Mouse (Mus musculus) ES-Bruce4 (cell line): ENCODE data around the gene Gdap1l1. TPM values are rescaled to one million over a fixed set of nuclear protein-coding genes. Genes with fewer than 3 reads are reported as not detected.

Experiments
- H3K27ac ChIP-seq: 2 replicates; pipeline ENCODE4 v1.5.1; 2012; ENCODE audit warnings: low read length, inconsistent platforms; ENCODE audit not compliant: insufficient read depth
- H3K27me3 ChIP-seq: 2 replicates; pipeline ENCODE4 v1.6.1; 2012; ENCODE audit warnings: mild to moderate bottlenecking, low read length, inconsistent platforms; ENCODE audit not compliant: control insufficient read depth, poor library complexity, insufficient read depth, severe bottlenecking
- H3K36me3 ChIP-seq: 2 replicates; pipeline ENCODE4 v1.6.1; 2012; ENCODE audit warnings: inconsistent platforms, mild to moderate bottlenecking, low read length, moderate library complexity; ENCODE audit not compliant: control insufficient read depth, poor library complexity, insufficient read depth, severe bottlenecking
- H3K4me1 ChIP-seq: one replicate; pipeline ENCODE4 v1.8.1; 2011; ENCODE audit warnings: low read length; ENCODE audit not compliant: control insufficient read depth, insufficient read depth
- H3K4me3 ChIP-seq: 2 replicates; pipeline ENCODE4 v1.5.1; 2011; ENCODE audit warnings: low read depth, mild to moderate bottlenecking, low read length
- H3K9ac ChIP-seq: 2 replicates; pipeline ENCODE4 v1.6.1; 2012; ENCODE audit warnings: low read depth, mild to moderate bottlenecking, inconsistent platforms; ENCODE audit not compliant: poor library complexity, severe bottlenecking
- H3K9me3 ChIP-seq: replicated peaks from 2 replicates; pipeline ENCODE4 v1.6.1; 2012; ENCODE audit warnings: mild to moderate bottlenecking, low read length, inconsistent platforms; ENCODE audit not compliant: control insufficient read depth, poor library complexity, insufficient read depth, severe bottlenecking
- CTCF ChIP-seq: IDR thresholded peaks from one replicate; pipeline ENCODE4 v1.8.1; 2011; ENCODE audit warnings: low read depth, low read length
- EP300 ChIP-seq: IDR thresholded peaks from 2 replicates; pipeline ENCODE4 v1.6.1; 2011; ENCODE audit warnings: low read depth, low read length; ENCODE audit not compliant: insufficient read depth
- POLR2A ChIP-seq: IDR thresholded peaks from one replicate; pipeline ENCODE4 v1.8.1; 2011; ENCODE audit warnings: low read length; ENCODE audit not compliant: insufficient read depth
- polyA plus RNA-seq: library from polyadenylated mRNA; stranded (reverse); fragments of >200 nt; gene quantifications from 2 replicates; pipeline ENCODE4 v1.2.4, GENCODE M21; 2011; ENCODE audit warnings: low read depth; ENCODE audit not compliant: missing spikeins, insufficient read depth, insufficient read length

Gdap1l1 gene
- polyA plus RNA-seq, 1 experiment = 2.7 TPM

GRCm38 (mm10) chr2:163493976-163494375 lies 55.7 kb downstream of the Gdap1l1 start:
- no peak overlapping the region for H3K9ac ChIP-seq
- no peak overlapping the region for H3K4me3 ChIP-seq
- H3K9me3 ChIP-seq = no peaks in the 10 kb centered on the region
- H3K36me3 ChIP-seq = no peaks in the 10 kb centered on the region
- H3K4me1 ChIP-seq = peaks cover 3% of the 10 kb centered on the region
- no peaks in the 10 kb centered on the region for H3K27me3 ChIP-seq
- TF ChIP-seq POLR2A (no peak), CTCF (no peak), EP300 (no peak)
- no peak overlapping the region for H3K27ac ChIP-seq

GRCm38 (mm10) chr2:163494456-163494855 lies 56.2 kb downstream of the Gdap1l1 start:
- Histone ChIP-seq H3K27ac (no peak overlapping the region), H3K4me3 (no peak overlapping the region), H3K4me1 (peaks cover 3% of the 10 kb centered on the region), H3K36me3 (no peaks in the 10 kb centered on the region), H3K9me3 (no peaks in the 10 kb centered on the region), H3K27me3 (no peaks in the 10 kb centered on the region), H3K9ac (no peak overlapping the region)
- TF ChIP-seq POLR2A (no peak), CTCF (no peak), EP300 (no peak)

GRCm38 (mm10) chr2:163502219-163502618 lies 63.9 kb downstream of the Gdap1l1 start:
- H3K4me3 ChIP-seq = no peak overlapping the region
- no peak for TF ChIP-seq EP300
- no peak for TF ChIP-seq POLR2A
- TF ChIP-seq CTCF = no peak
- H3K36me3 ChIP-seq = no peaks in the 10 kb centered on the region
- no peak overlapping the region for H3K9ac ChIP-seq
- no peak overlapping the region for H3K27ac ChIP-seq
- no peaks in the 10 kb centered on the region for H3K4me1 ChIP-seq
- H3K27me3 ChIP-seq = no peaks in the 10 kb centered on the region
- H3K9me3 ChIP-seq = no peaks in the 10 kb centered on the region

- no peak overlapping the region for H3K9ac ChIP-seq
- H3K4me3 ChIP-seq = no peak overlapping the region
- H3K36me3 ChIP-seq = no peaks in the 10 kb centered on the region
- no peak for TF ChIP-seq EP300
- TF ChIP-seq CTCF = no peak
- no peak for TF ChIP-seq POLR2A
- no peak overlapping the region for H3K27ac ChIP-seq
- no peaks in the 10 kb centered on the region for H3K27me3 ChIP-seq
- H3K9me3 ChIP-seq = no peaks in the 10 kb centered on the region
- no peaks in the 10 kb centered on the region for H3K4me1 ChIP-seq
These were observed 64.9 kb downstream of the Gdap1l1 start for GRCm38 (mm10) chr2:163503191-163503590.

Other genes starting within 250 kb of the Gdap1l1 start
- 0.28 and 0.56 TPM in 2 replicates for gene Tox2, start 235.4 kb upstream of the Gdap1l1 start, polyA plus RNA-seq
- 5.8 and 6.6 TPM in 2 replicates for gene Jph2, start 40.5 kb upstream of the Gdap1l1 start, polyA plus RNA-seq
- gene Oser1, start 13.8 kb upstream of the Gdap1l1 start, polyA plus RNA-seq = 48.3 and 50.6 TPM in 2 replicates
- 4.4 and 4.9 TPM in 2 replicates for gene Fitm2, start 34.2 kb downstream of the Gdap1l1 start, polyA plus RNA-seq
- not detected in 2 replicates for gene R3hdml, start 53.8 kb downstream of the Gdap1l1 start, polyA plus RNA-seq
- gene Hnf4a, start 68.3 kb downstream of the Gdap1l1 start, polyA plus RNA-seq = not detected in 2 replicates
- gene Ttpal, start 163.8 kb downstream of the Gdap1l1 start, polyA plus RNA-seq = 9.4 and 11.9 TPM in 2 replicates
- 130 and 146 TPM in 2 replicates for gene Serinc3, start 206.7 kb downstream of the Gdap1l1 start, polyA plus RNA-seq
- 20.2 TPM in 2 replicates for gene Pkig, start 219.9 kb downstream of the Gdap1l1 start, polyA plus RNA-seq